Mouse (Mus musculus): ENCODE results near the gene Doc2g. TPM values are rescaled to one million over a fixed set of nuclear protein-coding genes. Genes with fewer than 3 reads are reported as not detected.
A peak's percentile ranks its signal among the peaks of the same experiment; 100 is the strongest.

The Doc2g gene
- total and polyA plus RNA-seq, 3 experiments, result 3.3 to 10.0 (median 4.7) TPM

DNA sequence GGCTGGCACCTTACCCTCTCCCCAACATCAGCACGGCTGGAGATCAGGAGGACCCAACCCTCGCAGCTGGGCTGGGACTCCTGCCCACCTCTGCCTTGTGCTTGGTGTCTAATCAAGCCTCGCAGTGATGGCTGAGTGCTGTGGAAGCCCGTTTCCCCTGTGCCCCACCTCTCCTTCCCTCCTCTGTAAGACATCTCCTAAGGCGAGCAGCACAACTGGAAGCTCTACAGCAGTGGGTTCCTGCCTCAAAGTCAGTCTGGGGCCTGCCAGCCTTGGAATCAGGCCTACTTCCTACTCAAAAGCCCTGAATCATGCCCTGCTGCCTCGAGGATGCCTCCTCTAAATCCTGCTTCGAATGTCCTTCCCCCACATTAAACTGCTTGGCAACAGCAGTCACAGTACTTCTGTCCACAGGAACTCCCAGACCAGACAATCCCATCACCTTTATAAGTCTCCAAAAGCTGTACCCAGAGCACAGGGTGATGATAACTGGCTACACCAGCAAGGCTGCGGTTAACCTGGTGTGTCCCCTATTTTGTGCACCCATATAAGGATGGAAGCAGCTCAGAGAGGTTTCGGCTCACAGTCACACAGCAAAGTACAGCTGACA is 3.9 kb upstream of the Doc2g start:
- ATAC-seq (ENCODE audit: extremely low read depth, insufficient number of reproducible peaks, low FRiP score, poor library complexity, severe bottlenecking), result no peak
- H3K4me1 ChIP-seq (ENCODE audit: insufficient read depth, low read depth, low read length), result peaks cover 32% of the 10 kb centered on the region
- peaks cover 45% of the 10 kb centered on the region for H3K27me3 ChIP-seq (ENCODE audit: insufficient read depth, low read length)
- DNase-seq (ENCODE audit: low spot score), result no peak
- H3K36me3 ChIP-seq (replicated peaks), result peaks cover 28% of the 10 kb centered on the region
- no peak overlapping the region; the same call in 1 of the 2 replicates for H3K4me3 ChIP-seq (ENCODE audit: low read depth, low read length)
- TF ChIP-seq GATA2 (IDR thresholded peaks at IDR 0.05; ENCODE audit: borderline replicate concordance, low read depth, low read length) (no peak), CTCF (IDR thresholded peaks at IDR 0.05; ENCODE audit: low read depth, low read length) (no peak), GATA1 (IDR thresholded peaks at IDR 0.05; ENCODE audit: borderline replicate concordance, low read length) (no peak), POLR2AphosphoS5 (IDR thresholded peaks at IDR 0.05; ENCODE audit: insufficient replicate concordance, low read depth, low read length) (no peak), TAL1 (conservative IDR thresholded peaks at IDR 0.05; ENCODE audit: low read depth, low read length) (no peak)
- no peaks in the 10 kb centered on the region for H3K9me3 ChIP-seq (replicated peaks)

DNA sequence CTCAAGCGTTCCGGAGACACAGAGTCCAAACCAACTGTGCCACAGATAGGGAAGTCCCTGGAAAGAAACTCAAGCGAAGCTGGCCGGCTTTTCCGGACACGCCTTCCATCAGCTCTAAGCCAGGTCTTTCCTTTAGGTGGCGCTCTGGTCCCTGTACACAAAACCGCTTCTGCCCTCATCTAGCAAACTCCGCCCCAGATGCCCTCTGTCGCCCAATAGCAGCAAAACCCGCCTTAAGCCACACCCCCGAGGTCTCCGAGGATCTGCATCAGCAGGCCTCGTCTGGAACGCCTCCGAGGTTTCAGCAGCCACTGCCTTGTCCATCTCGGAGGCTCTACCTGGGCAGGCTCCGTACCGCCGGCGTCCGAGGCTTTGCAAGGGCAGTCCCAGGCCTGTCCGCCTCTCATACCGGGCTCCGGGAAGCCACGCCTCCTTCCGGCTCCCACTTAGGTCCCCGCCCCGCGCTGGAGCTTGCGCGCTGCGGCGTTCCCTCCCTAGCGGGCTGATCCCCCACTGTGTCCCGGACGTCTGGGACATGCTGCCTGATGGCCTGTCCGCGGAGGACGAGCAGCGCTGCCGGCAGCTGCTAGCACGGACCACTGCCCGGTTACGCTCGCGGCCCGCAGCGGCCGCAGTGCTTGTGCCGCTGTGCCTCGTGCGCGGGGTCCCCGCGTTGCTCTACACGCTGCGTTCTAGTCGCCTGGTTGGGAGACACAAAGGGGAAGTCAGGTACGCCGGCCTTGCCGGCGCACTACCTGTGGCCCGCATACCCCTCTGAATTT is 2.8 kb upstream of the Doc2g start, which contains the start of the genes Nudt8 and Gm49405:
TSS of gene Nudt8 (plus strand) at position 462 of the 782 bp plus-strand sequence.
TSS of gene Gm49405 (plus strand) at position 508 of the 782 bp plus-strand sequence.
- Histone ChIP-seq H3K4me1 (ENCODE audit: insufficient read depth, low read depth, low read length) (peaks cover 32% of the 10 kb centered on the region), H3K36me3 (replicated peaks) (peaks cover 39% of the 10 kb centered on the region), H3K9me3 (replicated peaks) (no peaks in the 10 kb centered on the region), H3K27me3 (ENCODE audit: insufficient read depth, low read length) (peaks cover 36% of the 10 kb centered on the region), H3K4me3 (ENCODE audit: low read depth, low read length) (peak within 1 kb of the TSS; percentile 90)
- ATAC-seq (ENCODE audit: extremely low read depth, insufficient number of reproducible peaks, low FRiP score, poor library complexity, severe bottlenecking) (peak; percentile 84), DNase-seq (ENCODE audit: low spot score) (peak; percentile 95)
- no peak for TF ChIP-seq POLR2AphosphoS5 (IDR thresholded peaks at IDR 0.05; ENCODE audit: insufficient replicate concordance, low read depth, low read length)
- no peak for TF ChIP-seq TAL1 (conservative IDR thresholded peaks at IDR 0.05; ENCODE audit: low read depth, low read length)
- no peak for TF ChIP-seq GATA2 (IDR thresholded peaks at IDR 0.05; ENCODE audit: borderline replicate concordance, low read depth, low read length)
- no peak for TF ChIP-seq GATA1 (IDR thresholded peaks at IDR 0.05; ENCODE audit: borderline replicate concordance, low read length)
- peak; percentile 48 for TF ChIP-seq CTCF (IDR thresholded peaks at IDR 0.05; ENCODE audit: low read depth, low read length)

DNA sequence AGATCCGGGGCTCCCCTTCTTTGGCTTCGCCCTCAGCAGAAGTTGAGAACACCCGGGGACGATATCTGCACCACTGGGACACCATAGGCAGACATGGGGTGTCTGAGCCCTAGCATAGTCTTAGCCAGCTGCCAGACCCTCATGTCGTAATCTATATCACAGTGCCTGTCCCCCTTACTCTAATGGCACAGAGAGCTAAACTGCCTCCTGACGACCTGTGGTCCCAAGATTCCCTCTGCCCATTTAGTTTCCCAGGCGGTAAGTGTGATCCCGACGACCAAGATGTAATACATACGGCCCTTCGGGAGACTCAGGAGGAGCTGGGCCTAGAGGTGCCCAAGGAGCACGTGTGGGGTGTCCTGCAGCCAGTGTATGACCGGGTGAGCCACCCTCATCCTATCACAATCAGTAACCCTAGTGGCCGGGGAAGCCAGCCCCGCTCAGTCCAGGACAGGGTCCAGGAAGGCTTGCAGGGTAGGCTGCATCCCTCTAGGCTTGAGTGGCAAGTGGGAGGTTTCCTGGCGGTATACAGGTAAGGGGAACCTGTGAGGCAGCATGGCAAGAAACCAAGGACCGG is 2.1 kb upstream of the Doc2g start:
- DNase-seq (ENCODE audit: low spot score) (peak; percentile 57), ATAC-seq (ENCODE audit: extremely low read depth, insufficient number of reproducible peaks, low FRiP score, poor library complexity, severe bottlenecking) (no peak; the same call in 1 of the 2 replicates)
- no peaks in the 10 kb centered on the region for H3K9me3 ChIP-seq (replicated peaks)
- H3K27me3 ChIP-seq (ENCODE audit: insufficient read depth, low read length), result peaks cover 30% of the 10 kb centered on the region
- H3K36me3 ChIP-seq (replicated peaks), result peaks cover 45% of the 10 kb centered on the region
- H3K4me1 ChIP-seq (ENCODE audit: insufficient read depth, low read depth, low read length), result peaks cover 32% of the 10 kb centered on the region
- H3K4me3 ChIP-seq (ENCODE audit: low read depth, low read length), result peak overlapping the region; percentile 90
- no peak for TF ChIP-seq GATA2 (IDR thresholded peaks at IDR 0.05; ENCODE audit: borderline replicate concordance, low read depth, low read length)
- no peak for TF ChIP-seq CTCF (IDR thresholded peaks at IDR 0.05; ENCODE audit: low read depth, low read length)

DNA sequence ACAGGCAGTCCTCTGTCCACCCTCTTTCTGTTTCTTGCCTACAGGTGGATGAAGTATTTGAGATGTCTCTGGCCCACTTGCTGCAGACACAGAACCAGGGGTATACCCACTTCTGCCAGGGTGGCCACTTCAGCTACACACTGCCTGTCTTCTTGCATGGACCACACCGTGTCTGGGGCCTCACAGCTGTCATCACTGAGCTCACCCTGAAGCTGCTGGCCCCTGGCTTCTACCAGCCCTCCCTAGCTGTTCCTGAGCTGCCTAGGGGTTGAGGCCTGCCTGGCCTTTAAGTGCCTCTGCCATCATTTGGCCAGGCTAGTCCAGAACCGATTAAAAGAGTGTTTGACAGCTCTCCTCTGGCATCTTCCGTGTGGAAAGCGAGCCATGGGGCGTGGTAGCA is 1.4 kb upstream of the Doc2g start:
- H3K9me3 ChIP-seq (replicated peaks), result no peaks in the 10 kb centered on the region
- H3K4me3 ChIP-seq (ENCODE audit: low read depth, low read length), result peak overlapping the region; percentile 90
- DNase-seq (ENCODE audit: low spot score) (no peak), ATAC-seq (ENCODE audit: extremely low read depth, insufficient number of reproducible peaks, low FRiP score, poor library complexity, severe bottlenecking) (no peak)
- peaks cover 52% of the 10 kb centered on the region for H3K36me3 ChIP-seq (replicated peaks)
- peaks cover 23% of the 10 kb centered on the region for H3K27me3 ChIP-seq (ENCODE audit: insufficient read depth, low read length)
- peaks cover 32% of the 10 kb centered on the region for H3K4me1 ChIP-seq (ENCODE audit: insufficient read depth, low read depth, low read length)
- no peak for TF ChIP-seq GATA2 (IDR thresholded peaks at IDR 0.05; ENCODE audit: borderline replicate concordance, low read depth, low read length)
- no peak for TF ChIP-seq POLR2AphosphoS5 (IDR thresholded peaks at IDR 0.05; ENCODE audit: insufficient replicate concordance, low read depth, low read length)
- no peak for TF ChIP-seq TAL1 (conservative IDR thresholded peaks at IDR 0.05; ENCODE audit: low read depth, low read length)
- TF ChIP-seq CTCF (IDR thresholded peaks at IDR 0.05; ENCODE audit: low read depth, low read length), result no peak
- no peak for TF ChIP-seq GATA1 (IDR thresholded peaks at IDR 0.05; ENCODE audit: borderline replicate concordance, low read length)

DNA sequence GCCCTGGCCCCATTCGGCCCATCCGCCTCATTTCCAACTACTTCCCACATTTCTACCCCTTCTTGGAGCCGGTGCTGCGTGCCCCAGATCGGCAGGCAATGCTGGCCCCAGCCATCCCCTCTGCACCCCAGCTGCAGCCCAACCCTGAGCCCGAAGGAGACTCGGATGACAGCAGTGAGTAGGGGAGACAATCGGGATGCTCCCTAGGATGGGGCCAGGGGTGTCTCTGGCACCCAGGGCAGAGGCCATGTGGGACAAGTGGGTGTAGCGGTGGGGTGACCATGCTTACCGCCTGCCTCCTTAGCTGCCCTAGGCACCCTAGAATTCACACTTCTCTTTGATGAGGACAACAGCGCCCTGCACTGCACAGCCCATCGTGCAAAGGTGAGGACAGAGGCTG is 528 bp downstream of the Doc2g start:
- Histone ChIP-seq H3K9me3 (replicated peaks) (no peaks in the 10 kb centered on the region), H3K4me3 (ENCODE audit: low read depth, low read length) (no peak overlapping the region), H3K27me3 (ENCODE audit: insufficient read depth, low read length) (peaks cover 5% of the 10 kb centered on the region), H3K4me1 (ENCODE audit: insufficient read depth, low read depth, low read length) (peaks cover 32% of the 10 kb centered on the region), H3K36me3 (replicated peaks) (peaks cover 71% of the 10 kb centered on the region)
- TF ChIP-seq POLR2AphosphoS5 (IDR thresholded peaks at IDR 0.05; ENCODE audit: insufficient replicate concordance, low read depth, low read length) (no peak), GATA2 (IDR thresholded peaks at IDR 0.05; ENCODE audit: borderline replicate concordance, low read depth, low read length) (no peak), CTCF (IDR thresholded peaks at IDR 0.05; ENCODE audit: low read depth, low read length) (no peak)
- DNase-seq (ENCODE audit: low spot score) (no peak), ATAC-seq (ENCODE audit: extremely low read depth, insufficient number of reproducible peaks, low FRiP score, poor library complexity, severe bottlenecking) (no peak)

DNA sequence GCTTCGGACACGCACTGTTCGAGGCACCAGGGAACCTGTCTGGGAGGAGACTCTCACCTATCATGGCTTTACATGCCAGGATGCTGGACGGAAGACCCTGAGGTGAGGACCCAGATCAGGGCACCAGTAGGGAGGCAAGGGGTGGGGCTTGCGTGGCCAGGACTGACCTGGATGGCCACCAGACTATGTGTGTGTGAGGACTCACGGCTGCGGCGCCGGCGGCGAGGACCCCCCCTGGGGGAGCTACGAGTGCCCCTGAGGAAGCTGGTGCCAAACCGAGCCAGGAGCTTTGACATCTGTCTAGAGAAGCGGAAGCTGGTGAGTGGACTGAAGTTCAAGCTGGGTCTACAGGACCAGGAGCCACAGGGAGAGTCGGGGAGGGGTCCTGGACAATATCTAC is 1.2 kb downstream of the Doc2g start:
- DNase-seq (ENCODE audit: low spot score), result no peak
- Histone ChIP-seq H3K27me3 (ENCODE audit: insufficient read depth, low read length) (no peaks in the 10 kb centered on the region), H3K4me3 (ENCODE audit: low read depth, low read length) (no peak overlapping the region), H3K9me3 (replicated peaks) (no peaks in the 10 kb centered on the region), H3K4me1 (ENCODE audit: insufficient read depth, low read depth, low read length) (peaks cover 26% of the 10 kb centered on the region), H3K36me3 (replicated peaks) (peaks cover 78% of the 10 kb centered on the region)
- ATAC-seq (ENCODE audit: extremely low read depth, insufficient number of reproducible peaks, low FRiP score, poor library complexity, severe bottlenecking), result no peak
- TF ChIP-seq GATA2 (IDR thresholded peaks at IDR 0.05; ENCODE audit: borderline replicate concordance, low read depth, low read length) (no peak), TAL1 (conservative IDR thresholded peaks at IDR 0.05; ENCODE audit: low read depth, low read length) (no peak), POLR2AphosphoS5 (IDR thresholded peaks at IDR 0.05; ENCODE audit: insufficient replicate concordance, low read depth, low read length) (no peak), GATA1 (IDR thresholded peaks at IDR 0.05; ENCODE audit: borderline replicate concordance, low read length) (no peak), CTCF (IDR thresholded peaks at IDR 0.05; ENCODE audit: low read depth, low read length) (no peak)
